Mouse (Mus musculus) lung, postnatal 10 days (tissue): ENCODE measurements at regions not wholly inside any gene's neighbourhood (a gene's known extent, or its start where the extent isn't known, plus 50 kb on each side); places are given as distances from the start of the nearest gene placed in this dataset.
"Not testable (repeated sequence)": the region's sequence is repeated elsewhere in the genome, so short reads cannot be mapped to it uniquely, and the experiment has no call there.

Experiments used
- DNase-seq: peaks from one replicate; pipeline ENCODE4 v3.0.0; 2021

GRCm38 (mm10) chr12:11518379-11518778 is 62.5 kb downstream of the Rad51ap2 start:
- DNase-seq, result no peak

GRCm38 (mm10) chr12:11562891-11563290 is 107.0 kb downstream of the Rad51ap2 start:
- DNase-seq, result no peak

- DNase-seq, result no peak
Observed at GRCm38 (mm10) chr12:11570160-11570559, 114.3 kb downstream of the Rad51ap2 start.

DNA sequence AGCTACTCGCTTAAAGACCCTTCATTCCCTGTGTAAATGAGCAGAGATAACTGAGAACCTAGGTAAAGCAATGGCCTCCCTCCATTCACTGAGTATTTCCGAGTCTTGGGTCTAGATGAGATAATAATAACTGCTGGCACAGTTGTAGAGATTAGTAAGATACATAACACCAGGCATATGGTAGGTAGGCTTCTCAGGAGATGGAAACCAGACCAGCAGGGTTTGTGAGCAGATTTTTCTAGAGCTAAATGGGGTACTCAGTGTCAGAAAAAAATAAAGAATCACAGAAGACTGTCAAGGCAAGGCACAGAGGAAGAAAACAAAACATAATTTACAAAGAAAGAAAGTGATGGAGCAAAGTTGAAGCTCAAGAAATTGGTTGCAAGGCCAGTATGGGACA is 148.1 kb downstream of the Rad51ap2 start:
- DNase-seq, result no peak

GRCm38 (mm10) chr12:11608733-11609132 is 152.9 kb downstream of the Rad51ap2 start:
- no peak for DNase-seq

DNA sequence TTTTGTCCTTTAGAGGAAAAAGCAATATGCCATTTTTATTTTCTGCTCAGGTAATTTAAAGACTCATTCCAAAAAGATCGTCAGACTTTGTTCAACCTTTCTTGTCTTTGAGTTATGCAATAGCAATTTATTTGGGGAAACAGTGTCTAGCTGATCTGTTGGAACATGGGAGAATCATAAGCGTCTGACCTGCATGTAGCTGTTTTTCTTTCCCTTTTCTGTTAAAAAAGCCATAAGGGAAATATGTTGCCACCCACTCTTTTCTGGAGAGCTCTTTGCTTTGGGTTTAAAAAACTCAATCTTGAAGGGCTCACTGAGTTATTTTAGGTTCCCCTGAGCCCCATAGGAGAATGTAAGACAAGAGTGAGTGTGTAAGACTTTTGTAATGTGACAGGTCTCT is 155.8 kb downstream of the Rad51ap2 start:
- DNase-seq, result no peak

GRCm38 (mm10) chr12:11615237-11615636 is 159.4 kb downstream of the Rad51ap2 start:
- DNase-seq, result no peak

DNA sequence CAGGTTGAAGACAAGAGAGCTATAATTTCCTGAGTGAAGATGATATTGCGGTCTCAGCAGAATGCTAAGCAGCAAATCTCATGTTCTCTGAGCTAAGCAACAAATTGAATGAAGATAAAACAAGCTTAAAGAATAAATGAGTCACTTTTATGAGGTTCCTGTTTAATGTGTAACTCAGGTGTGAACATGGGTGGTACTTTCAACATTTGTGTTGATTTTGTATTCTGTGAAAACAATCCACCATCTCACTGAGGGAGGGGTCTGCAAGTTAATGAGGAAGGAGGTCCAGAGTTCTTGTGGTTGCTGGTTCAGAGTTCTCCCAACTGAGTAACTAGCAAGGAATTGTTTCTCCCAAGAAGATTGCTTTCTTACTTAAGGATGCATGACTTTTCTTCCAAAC is 167.7 kb downstream of the Rad51ap2 start:
- no peak for DNase-seq

GRCm38 (mm10) chr12:11630178-11630577 is 174.3 kb downstream of the Rad51ap2 start:
- no peak for DNase-seq

DNA sequence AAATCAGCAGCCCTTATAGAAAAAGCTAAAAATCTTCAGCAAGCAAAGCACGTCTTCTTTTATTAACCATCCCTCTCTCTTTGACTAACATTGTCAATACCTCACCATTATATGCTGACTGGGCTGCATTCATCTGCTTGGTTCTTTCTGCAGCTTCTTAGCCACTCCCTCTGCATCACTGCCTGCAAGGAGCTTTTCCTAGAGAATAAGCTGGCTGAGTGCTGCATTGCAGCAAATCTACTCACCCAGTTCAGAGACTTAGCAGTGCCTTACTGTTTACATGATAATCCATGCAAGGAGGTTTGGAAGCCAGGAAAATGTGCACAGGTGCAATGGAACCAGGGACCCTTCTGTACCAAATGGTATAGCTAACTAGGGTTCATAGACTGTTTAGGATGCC is 175.9 kb downstream of the Rad51ap2 start:
- no peak for DNase-seq

- DNase-seq, result no peak
Observed at GRCm38 (mm10) chr12:11673281-11673680, 217.4 kb downstream of the Rad51ap2 start.

GRCm38 (mm10) chr12:11694797-11695196 is 238.9 kb downstream of the Rad51ap2 start:
- DNase-seq, result no peak

GRCm38 (mm10) chr12:11708879-11709602 is 253.2 kb downstream of the Rad51ap2 start:
- no peak for DNase-seq

DNA sequence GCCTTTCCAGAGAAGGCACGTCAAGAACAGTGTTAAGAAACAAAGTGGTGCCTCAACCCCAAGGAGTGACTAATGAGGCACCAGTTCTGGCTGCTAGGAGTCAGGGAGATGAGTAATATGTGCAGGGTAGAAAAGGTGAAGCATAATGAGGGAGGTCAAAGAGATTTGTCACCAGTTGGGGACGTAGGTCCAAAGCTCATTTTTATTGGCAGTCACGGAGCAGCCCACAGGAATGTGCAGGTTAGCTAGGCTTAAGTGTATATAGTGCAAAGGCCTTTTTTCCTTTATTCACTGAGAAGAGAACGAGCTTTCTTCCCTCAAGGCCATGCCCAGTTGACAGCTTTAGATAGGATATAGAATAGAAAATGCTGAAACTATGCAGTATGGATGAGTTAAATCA is 261.8 kb downstream of the Rad51ap2 start:
- DNase-seq, result no peak

DNA sequence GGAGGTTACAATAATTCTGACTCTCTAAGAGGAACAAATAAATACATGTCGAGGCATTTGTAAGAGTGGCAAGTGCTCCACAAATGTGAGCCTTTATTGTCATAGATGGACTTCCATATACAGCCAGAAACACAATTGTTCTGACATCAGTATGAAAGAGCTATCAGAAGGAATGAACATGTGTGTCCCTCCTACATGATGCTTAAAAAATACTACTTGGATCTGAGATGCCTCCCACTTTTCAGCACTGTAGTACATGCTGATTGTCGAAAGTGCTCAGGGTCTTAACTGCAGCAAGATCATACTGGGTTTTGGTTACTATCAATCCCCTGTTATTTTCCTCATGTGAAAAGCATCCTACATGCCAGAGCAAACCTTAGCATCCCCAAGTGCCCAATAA is 295.6 kb downstream of the Rad51ap2 start:
- DNase-seq, result no peak

- DNase-seq, result no peak
Observed at GRCm38 (mm10) chr12:11754184-11754907, 298.5 kb downstream of the Rad51ap2 start.

DNA sequence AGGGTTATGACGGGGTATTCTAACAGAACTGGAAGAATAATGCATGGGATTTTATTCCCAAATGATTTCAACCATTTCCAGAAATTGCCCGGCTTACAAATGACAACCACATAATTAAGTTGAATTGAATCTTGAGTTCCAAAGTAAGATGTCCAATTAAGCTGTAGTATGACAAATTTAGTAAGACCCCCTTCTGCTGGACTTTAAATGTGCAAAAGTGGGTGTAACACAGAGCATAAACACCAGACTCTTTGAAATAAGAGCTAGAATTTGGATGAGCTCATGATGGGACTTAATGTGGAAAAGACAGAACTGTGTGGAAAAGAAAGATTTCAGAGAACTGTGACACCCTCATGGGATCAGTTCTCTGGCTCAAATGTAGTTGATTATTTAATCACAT is 346.4 kb downstream of the Rad51ap2 start:
- DNase-seq, result no peak

- no peak for DNase-seq
Observed at GRCm38 (mm10) chr12:11803162-11803561, 347.3 kb downstream of the Rad51ap2 start.

DNA sequence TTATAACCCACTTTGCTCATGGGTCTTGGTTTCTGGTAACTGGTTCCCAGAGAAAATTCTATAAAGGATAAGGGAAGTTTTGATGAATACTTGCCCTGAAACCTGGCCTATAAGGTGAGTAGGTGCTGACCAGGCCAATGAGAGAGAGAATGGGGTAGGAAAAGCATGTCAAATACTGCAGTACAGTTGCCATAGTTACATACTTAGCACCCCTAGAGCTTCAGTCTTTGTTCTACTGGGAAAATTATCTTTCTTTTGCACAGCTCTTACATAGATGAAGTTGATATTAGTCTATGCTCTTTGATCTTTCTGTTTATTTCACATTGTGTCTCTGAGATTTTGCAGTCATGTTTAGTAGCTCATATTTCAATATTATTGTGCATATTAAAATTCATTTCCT is 373.8 kb downstream of the Rad51ap2 start:
- no peak for DNase-seq

DNA sequence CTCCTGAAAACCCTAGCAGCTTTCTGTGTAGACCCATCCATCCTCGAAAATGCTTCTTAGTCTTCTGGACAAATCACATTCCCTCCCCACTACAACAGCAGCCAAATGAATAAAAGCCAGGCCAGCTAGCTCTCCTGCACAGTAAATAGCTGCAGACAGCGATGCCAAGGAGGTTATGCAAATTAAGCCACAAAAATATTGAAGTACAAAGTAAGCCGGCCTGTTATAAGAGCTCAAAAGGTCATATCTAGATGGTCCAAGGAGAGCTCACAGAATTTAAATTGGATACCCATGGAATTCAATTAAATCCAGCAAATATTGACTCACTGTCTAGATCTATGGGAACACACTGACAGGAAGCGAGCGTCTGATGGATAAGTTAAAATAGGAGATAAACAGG is 375.4 kb downstream of the Rad51ap2 start:
- no peak for DNase-seq

- peak; percentile 72 for DNase-seq
Observed at GRCm38 (mm10) chr12:11837819-11838472, 382.1 kb downstream of the Rad51ap2 start.

GRCm38 (mm10) chr12:11851034-11851433 is 395.2 kb downstream of the Rad51ap2 start:
- no peak for DNase-seq

GRCm38 (mm10) chr12:11881809-11882208 is 380.1 kb upstream of the Fam49a start:
- not testable (repeated sequence) for DNase-seq

DNA sequence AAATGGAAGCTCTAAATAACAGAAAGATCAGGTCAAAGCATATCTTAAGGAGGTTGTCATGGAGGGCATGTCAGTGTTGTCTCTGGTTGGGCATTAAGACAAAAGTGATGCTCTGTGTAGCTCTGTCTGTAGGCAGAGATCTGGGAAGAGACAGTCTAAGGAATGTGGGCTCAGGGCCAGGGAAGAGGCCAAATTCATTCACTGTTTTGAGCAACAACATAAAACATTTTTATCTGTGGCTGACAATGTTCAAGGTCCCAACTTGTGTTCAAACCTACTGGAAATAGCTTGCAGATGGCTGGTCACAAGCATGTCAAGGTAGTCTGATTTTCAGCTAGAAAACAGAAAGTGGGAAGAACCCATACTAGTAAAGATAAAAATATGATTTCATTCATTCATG is 374.6 kb upstream of the Fam49a start:
- DNase-seq, result no peak
